Mouse (Mus musculus) retina, postnatal 7 days (tissue): ENCODE results near the gene Ankdd1b.

Source experiments
- DNase-seq: peaks from one replicate; pipeline ENCODE4 v3.0.0-alpha.2; 2012; ENCODE audit warnings: low read depth, low spot score

Gene Ankdd1b

GRCm38 (mm10) chr13:96407040-96407439, 64.0 kb downstream of the Ankdd1b start:
- DNase-seq = peak; percentile 53

GRCm38 (mm10) chr13:96405518-96405917, 65.5 kb downstream of the Ankdd1b start:
- DNase-seq = no peak

- no peak for DNase-seq
Measured at GRCm38 (mm10) chr13:96401251-96401650, 69.7 kb downstream of the Ankdd1b start.

GRCm38 (mm10) chr13:96389301-96389700, 81.7 kb downstream of the Ankdd1b start:
- DNase-seq = no peak

GRCm38 (mm10) chr13:96388042-96388888, 82.7 kb downstream of the Ankdd1b start, which contains the start of gene Poc5:
TSS of gene Poc5 (plus strand) at chr13:96388294.
- peak; percentile 98 for DNase-seq

- DNase-seq = no peak
Measured at GRCm38 (mm10) chr13:96377883-96378282, 93.1 kb downstream of the Ankdd1b start.

GRCm38 (mm10) chr13:96376871-96377270, 94.1 kb downstream of the Ankdd1b start:
- no peak for DNase-seq

- DNase-seq = no peak
Measured at GRCm38 (mm10) chr13:96375519-96375918, 95.5 kb downstream of the Ankdd1b start.
